Mouse (Mus musculus) neural tube, embryonic 12.5 days (tissue): ENCODE measurements around the gene Lsm11. TPM values are rescaled to one million over a fixed set of nuclear protein-coding genes. Genes with fewer than 3 reads are reported as not detected.

Experiments used
- polyA plus RNA-seq: library from polyadenylated mRNA; unstranded; fragments of >200 nt; fragmentation: Nextera tagmentation; extraction: Ambion mirVana; gene quantifications from 2 replicates; pipeline ENCODE4 v1.2.1, GENCODE M21; 2016

The Lsm11 gene
- polyA plus RNA-seq, 1 experiment from 2014 or later, result 16.0 TPM

Other genes starting within 250 kb of the Lsm11 start
- gene Clint1, start 92.9 kb downstream of the Lsm11 start, polyA plus RNA-seq, result 75.9 and 78.3 TPM in 2 replicates
- 9.8 and 10.9 TPM in 2 replicates for gene Thg1l, start 10.6 kb upstream of the Lsm11 start, polyA plus RNA-seq
- 0.23 and 0.29 TPM in 2 replicates for gene Sox30, start 35.4 kb upstream of the Lsm11 start, polyA plus RNA-seq
- 3.9 and 4.8 TPM in 2 replicates for gene Gm12166, start 107.4 kb upstream of the Lsm11 start, polyA plus RNA-seq
- 21.1 and 25.2 TPM in 2 replicates for gene Adam19, start 111.1 kb upstream of the Lsm11 start, polyA plus RNA-seq
- gene Nipal4, start 221.6 kb upstream of the Lsm11 start, polyA plus RNA-seq, result 0.55 and 0.82 TPM in 2 replicates